8 mouse cellular contexts compared by ENCODE assay signal in the genomic region with DNA sequence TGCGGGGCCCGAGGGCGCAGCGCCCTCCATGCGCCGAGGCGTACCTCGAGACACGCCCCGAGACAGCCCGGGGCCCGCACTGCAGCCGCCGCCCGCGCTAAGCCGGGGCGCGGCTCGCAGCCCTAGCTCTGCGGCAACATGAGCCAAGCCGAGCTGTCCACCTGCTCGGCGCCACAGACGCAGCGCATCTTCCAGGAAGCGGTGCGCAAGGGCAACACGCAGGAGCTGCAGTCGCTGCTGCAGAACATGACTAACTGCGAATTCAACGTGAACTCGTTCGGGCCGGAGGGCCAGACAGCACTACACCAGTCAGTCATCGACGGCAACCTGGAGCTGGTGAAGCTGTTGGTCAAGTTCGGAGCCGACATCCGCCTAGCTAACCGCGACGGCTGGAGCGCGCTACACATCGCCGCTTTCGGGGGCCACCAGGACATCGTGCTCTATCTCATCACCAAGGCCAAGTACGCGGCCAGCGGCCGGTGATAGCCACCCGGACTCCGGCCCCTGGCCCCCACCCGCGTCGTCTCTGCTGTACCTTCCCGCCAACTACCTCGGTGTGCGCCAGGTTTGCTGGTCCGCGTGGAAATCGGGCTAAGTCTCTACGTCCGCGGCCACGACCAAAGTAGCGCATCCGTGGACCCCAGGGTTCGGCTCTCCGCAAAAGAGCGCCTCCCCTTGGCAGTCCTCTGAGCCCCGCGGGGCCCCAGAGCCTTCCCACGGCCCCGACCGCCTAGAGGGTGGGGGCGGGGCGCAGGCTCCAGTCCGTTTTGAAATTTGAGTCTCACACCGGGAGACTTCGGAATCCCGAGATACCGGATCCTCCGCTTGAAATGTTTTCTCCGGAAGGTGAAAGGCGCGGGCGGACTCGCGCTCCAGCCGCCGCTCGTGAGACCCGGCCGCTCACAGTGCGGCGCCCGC. TPM values are rescaled to one million over a fixed set of nuclear protein-coding genes. Genes with fewer than 3 reads are reported as not detected.
DNase-seq lines count a peak whose midpoint lies in the region; ATAC-seq and TF ChIP-seq lines count a peak whose summit lies in the region.

No protein-coding gene starts in this region.

- no peaks in the 10 kb centered on the region for H3K27me3 ChIP-seq in forebrain, embryonic 14.5 days (replicated peaks; ENCODE audit: control insufficient read depth, insufficient read depth, low read length)
- peaks cover 74% of the 10 kb centered on the region for H3K27me3 ChIP-seq in kidney, embryonic 15.5 days

- TF ChIP-seq CTCF in left cerebral cortex, adult 2 months (IDR thresholded peaks at IDR 0.05): no peak; the same call in 1 of the 2 replicates

- ATAC-seq in forebrain, embryonic 14.5 days: peak; percentile 24
- ATAC-seq in kidney, embryonic 15.5 days (replicated peaks; ENCODE audit: low FRiP score): peak; percentile 30

- intact Hi-C loops in left cerebral cortex, adult 2 months (cut with DNase I): no loop called here
- intact Hi-C loops in left cerebral cortex, postnatal 25 days (cut with DNase I): no loop called here

- H3K4me2 ChIP-seq in forebrain, embryonic 14.5 days (ENCODE audit: low read length): peak overlapping the region; percentile 74
- peak overlapping the region; percentile 92 for H3K4me2 ChIP-seq in kidney, embryonic 15.5 days

- H3K9ac ChIP-seq in forebrain, embryonic 14.5 days (ENCODE audit: low read length): peak overlapping the region; percentile 81
- H3K9ac ChIP-seq in kidney, embryonic 15.5 days: peak overlapping the region; percentile 64

- H3K27ac ChIP-seq in left cerebral cortex, adult 2 months: peak overlapping the region; percentile 76
- peak overlapping the region; percentile 84 for H3K27ac ChIP-seq in forebrain, embryonic 14.5 days (ENCODE audit: low read depth, low read length)
- peak overlapping the region; percentile 93 for H3K27ac ChIP-seq in kidney, embryonic 15.5 days

- H3K4me1 ChIP-seq in forebrain, embryonic 14.5 days (ENCODE audit: control insufficient read depth, insufficient read depth, low read length): peaks cover 58% of the 10 kb centered on the region
- peaks cover 78% of the 10 kb centered on the region for H3K4me1 ChIP-seq in kidney, embryonic 15.5 days

- peak overlapping the region; percentile 54 for H3K4me3 ChIP-seq in left cerebral cortex, adult 2 months
- H3K4me3 ChIP-seq in forebrain, embryonic 14.5 days (ENCODE audit: low read depth, low read length): peak overlapping the region; percentile 82
- H3K4me3 ChIP-seq in kidney, embryonic 15.5 days (replicated peaks): peak overlapping the region; percentile 67

- H3K9me3 ChIP-seq in forebrain, embryonic 14.5 days (replicated peaks; ENCODE audit: control insufficient read depth, low read length): no peaks in the 10 kb centered on the region
- no peaks in the 10 kb centered on the region for H3K9me3 ChIP-seq in kidney, embryonic 15.5 days (replicated peaks)

- peak in 1 of 2 experiments; percentile 49 for DNase-seq in left cerebral cortex, adult 2 months (ENCODE audit: extremely low spot score in 1 of 2, low spot score in 2 of 2)
- DNase-seq in left cerebral cortex, postnatal 25 days (ENCODE audit: low spot score in 2 of 2): no peak
- DNase-seq in brain, adult 2 months (ENCODE audit: low read depth, low spot score): peak; percentile 56
- DNase-seq in forebrain, embryonic 14.5 days (ENCODE audit: low spot score): peak; percentile 78
- DNase-seq in lung, postnatal 36 days: peak; percentile 54
- peak; percentile 69 for DNase-seq in spleen, adult 12 weeks (ENCODE audit: low spot score)
- no peak for DNase-seq in frontal cortex, postnatal 25 days (ENCODE audit: low spot score in 2 of 2)

- under 1% methylated on average over 99 of the region's 100 CpGs for WGBS in forebrain, embryonic 14.5 days
- under 1% methylated on average over 100 of the region's 100 CpGs for WGBS in kidney, embryonic 15.5 days

- H3K36me3 ChIP-seq in forebrain, embryonic 14.5 days (ENCODE audit: control insufficient read depth, insufficient read depth, low read length): peaks cover 5% of the 10 kb centered on the region; the same call in 1 of the 2 replicates
- H3K36me3 ChIP-seq in kidney, embryonic 15.5 days: no peaks in the 10 kb centered on the region

RNA-seq across cellular contexts. Expression of a gene that starts 0.7 kb away (rescaled TPM):
- 10 to 100 TPM; 20.2 to 21.7 TPM for total RNA-seq in left cerebral cortex, adult 2 months (2021)
- total RNA-seq in left cerebral cortex, postnatal 25 days (2021): 10 to 100 TPM; 21.7 to 30.7 TPM
- 18.6 and 22.1 TPM in 2 replicates for polyA plus RNA-seq in forebrain, embryonic 14.5 days (2014; fragmentation: Nextera tagmentation; extraction: Ambion mirVana)
- polyA plus RNA-seq in kidney, embryonic 15.5 days (2015; fragmentation: Nextera tagmentation; extraction: Ambion mirVana): 21.8 and 23.7 TPM in 2 replicates

RNA-seq across cellular contexts. Expression of a gene that starts 15.5 kb away (rescaled TPM):
- total RNA-seq in left cerebral cortex, adult 2 months (2021): 1 to 10 TPM; 2.0 to 2.2 TPM
- 1 to 10 TPM; 1.9 to 2.3 TPM for total RNA-seq in left cerebral cortex, postnatal 25 days (2021)
- 0.97 and 1.9 TPM in 2 replicates for polyA plus RNA-seq in forebrain, embryonic 14.5 days (2014; fragmentation: Nextera tagmentation; extraction: Ambion mirVana)
- 11.7 and 14.1 TPM in 2 replicates for polyA plus RNA-seq in kidney, embryonic 15.5 days (2015; fragmentation: Nextera tagmentation; extraction: Ambion mirVana)

RNA-seq across cellular contexts. Expression of a gene that starts 30.1 kb away (rescaled TPM):
- 10 to 100 TPM; 53.4 to 64.3 TPM for total RNA-seq in left cerebral cortex, adult 2 months (2021)
- total RNA-seq in left cerebral cortex, postnatal 25 days (2021): 10 to 100 TPM; 50.8 to 51.8 TPM
- 68.8 and 73.5 TPM in 2 replicates for polyA plus RNA-seq in forebrain, embryonic 14.5 days (2014; fragmentation: Nextera tagmentation; extraction: Ambion mirVana)
- 114 and 124 TPM in 2 replicates for polyA plus RNA-seq in kidney, embryonic 15.5 days (2015; fragmentation: Nextera tagmentation; extraction: Ambion mirVana)

RNA-seq across cellular contexts. Expression of a gene that starts 33.2 kb away (rescaled TPM):
- total RNA-seq in left cerebral cortex, adult 2 months (2021): not detected
- total RNA-seq in left cerebral cortex, postnatal 25 days (2021): under 1 TPM in 1 of 2 experiments, not detected in 1; 0.23 TPM
- polyA plus RNA-seq in forebrain, embryonic 14.5 days (2014; fragmentation: Nextera tagmentation; extraction: Ambion mirVana): not detected in 2 replicates
- 0.23 and 0.55 TPM in 2 replicates for polyA plus RNA-seq in kidney, embryonic 15.5 days (2015; fragmentation: Nextera tagmentation; extraction: Ambion mirVana)

RNA-seq across cellular contexts. Expression of a gene that starts 37.3 kb away (rescaled TPM):
- total RNA-seq in left cerebral cortex, adult 2 months (2021): not detected
- not detected for total RNA-seq in left cerebral cortex, postnatal 25 days (2021)
- polyA plus RNA-seq in forebrain, embryonic 14.5 days (2014; fragmentation: Nextera tagmentation; extraction: Ambion mirVana): 1.1 TPM in 1 of 2 replicates, not detected in the other
- polyA plus RNA-seq in kidney, embryonic 15.5 days (2015; fragmentation: Nextera tagmentation; extraction: Ambion mirVana): 1.4 and 1.9 TPM in 2 replicates

Comparison
In these comparisons a context has a peak if more than half of its experiments do, and no peak if none do; other contexts are left out.
1. DNase-seq: peak in brain, adult 2 months (single experiment), forebrain, embryonic 14.5 days (single experiment), lung, postnatal 36 days (single experiment) and spleen, adult 12 weeks (single experiment); none in left cerebral cortex, postnatal 25 days (0 of 2) and frontal cortex, postnatal 25 days (0 of 2).
2. Peak in every context shown above with its lines, with median percentiles within 50 percentile points of each other: H3K27ac ChIP-seq and H3K4me3 ChIP-seq.